In the genomic region with DNA sequence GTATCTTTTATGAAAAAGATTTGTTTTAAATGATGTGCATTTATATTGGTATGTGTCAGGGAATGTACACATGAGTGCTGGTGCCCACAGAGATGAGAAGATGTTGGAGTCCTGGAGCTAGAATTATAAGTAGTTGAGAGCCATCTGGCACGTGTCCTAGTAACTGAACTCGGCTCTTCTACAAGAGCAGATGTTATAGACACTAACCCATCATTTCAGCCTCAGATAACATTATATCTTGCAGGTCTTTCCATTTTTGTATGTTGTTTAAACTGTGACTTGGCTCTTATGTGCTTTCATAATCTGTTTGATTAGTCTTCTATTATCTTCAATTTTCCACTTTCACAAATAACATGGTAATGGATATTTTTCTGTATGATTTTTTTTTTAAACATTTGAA, we compare ENCODE assay signal across 17 mouse cellular contexts.
"Had no signal": no experiment of that assay in that cellular context is flagged by ENCODE, and none has a peak within 500 bp of the region (broad histone marks: within the 10 kb centered on the region; RNA-seq: fewer than 3 reads in every experiment).

No protein-coding gene starts in this region.

- DNase-seq: gastrocnemius, adult 2 months; gastrocnemius, postnatal 10 days; gastrocnemius, postnatal 25 days; heart, adult 18-20 months; heart, postnatal 10 days; heart, postnatal 4 days; kidney, adult 11 months; kidney, adult 2 months; kidney, adult 9 months; kidney, postnatal 14 days; kidney, postnatal 36 days; layer of hippocampus, adult 9-11 months; layer of hippocampus, postnatal 36 days; left cerebral cortex, postnatal 4 days; liver, embryonic 13.5 days had no signal

- ATAC-seq: hindbrain, postnatal 0 days; intestine, embryonic 16.5 days had no signal
